Mouse (Mus musculus): ENCODE results near the gene Dnase1. TPM values are rescaled to one million over a fixed set of nuclear protein-coding genes. Genes with fewer than 3 reads are reported as not detected.

Dnase1 gene
- total and polyA plus RNA-seq, 3 experiments: 0.64 to 5.9 TPM; not detected in 1

DNA sequence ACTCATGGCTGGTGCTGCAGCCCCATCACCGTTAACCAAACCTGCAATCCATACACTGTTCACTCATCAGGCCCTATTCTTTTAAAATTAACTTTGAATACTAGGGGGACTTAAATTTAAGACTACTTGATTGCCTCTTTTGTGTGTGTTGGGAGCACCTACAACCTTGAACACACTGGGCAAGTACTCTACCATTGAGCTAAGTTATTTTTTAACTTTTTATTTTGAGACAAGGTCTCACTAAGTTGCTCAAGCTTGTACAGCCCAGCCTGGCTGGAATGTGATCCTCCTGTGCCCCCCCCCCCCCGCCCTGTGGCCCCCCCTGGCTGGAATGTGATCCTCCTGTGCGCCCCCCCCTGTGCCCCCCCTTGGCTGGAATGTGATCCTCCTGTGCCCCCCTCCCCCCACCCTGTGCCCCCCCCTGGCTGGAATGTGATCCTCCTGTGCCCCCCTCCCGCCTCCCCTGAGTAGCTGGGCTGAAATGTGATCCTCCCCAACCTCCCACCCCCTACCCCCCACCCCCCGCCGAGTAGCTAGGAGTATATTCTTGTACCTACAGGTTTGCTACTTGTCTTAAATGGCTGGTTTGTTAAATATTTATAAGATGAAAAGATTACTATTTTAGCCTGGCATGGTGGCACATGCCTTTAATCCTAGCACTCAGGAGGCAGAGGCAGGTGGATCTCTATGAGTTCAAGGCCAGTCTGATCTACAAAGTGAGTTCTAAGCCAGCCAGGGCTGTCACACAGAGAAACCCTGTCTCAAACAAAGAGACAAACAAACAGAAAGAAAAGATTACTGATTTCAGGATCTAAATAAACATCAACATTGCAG is 5.1 kb upstream of the Dnase1 start:
- Histone ChIP-seq H3K27ac (ENCODE audit: insufficient read depth, low read depth) (no peak overlapping the region), H3K9ac (ENCODE audit: insufficient read depth, low read depth) (no peak overlapping the region), H3K4me2 (ENCODE audit: insufficient read depth, low read depth, poor library complexity, severe bottlenecking) (no peak overlapping the region), H3K4me3 (replicated peaks in 1 of 3; ENCODE audit: low read depth in 2 of 3, low read length in 2 of 3, poor library complexity in 1 of 3) (no peak overlapping the region), H3K9me3 (replicated peaks; ENCODE audit: low read length) (peaks cover 5% of the 10 kb centered on the region), H3K4me1 (ENCODE audit: control insufficient read depth in 1 of 2, insufficient read depth in 2 of 2) (peaks cover 17 to 50% of the 10 kb centered on the region in 2 experiments), H3K79me2 (replicated peaks; ENCODE audit: control insufficient read depth, extremely low read depth, insufficient read depth, poor library complexity, severe bottlenecking) (no peaks in the 10 kb centered on the region), H3K36me3 (replicated peaks in 1 of 2; ENCODE audit: control insufficient read depth in 1 of 2, insufficient read depth in 1 of 2, low read length in 1 of 2) (peaks cover 1 to 40% of the 10 kb centered on the region in 2 experiments), H3K27me3 (replicated peaks) (no peaks in the 10 kb centered on the region)
- in situ Hi-C loops (cut with MboI; ENCODE audit: low pct_ligation_motif_present, low pct_unique_long_range_greater_than_20kb, low sequenced_read_pairs) (no loop called here), dilution Hi-C loops (cut with MboI; ENCODE audit: extremely low pct_ligation_motif_present, extremely low pct_unique_long_range_greater_than_20kb, low sequenced_read_pairs) (no loop called here)
- no peak for DNase-seq (ENCODE audit: extremely low read depth)
- TF ChIP-seq USF1 (IDR thresholded peaks at IDR 0.05; ENCODE audit: low read depth, low read length): no peak
- no peak for TF ChIP-seq UBTF (IDR thresholded peaks at IDR 0.05; ENCODE audit: low read depth, low read length)
- no peak for TF ChIP-seq NELFE (IDR thresholded peaks at IDR 0.05; ENCODE audit: low read depth, low read length)
- no peak for TF ChIP-seq POLR2A (IDR thresholded peaks at IDR 0.05; ENCODE audit: low read depth, low read length)
- no peak for TF ChIP-seq ZMIZ1 (IDR thresholded peaks at IDR 0.05; ENCODE audit: low read depth, low read length)
- no peak for TF ChIP-seq HCFC1 (IDR thresholded peaks at IDR 0.05; ENCODE audit: low read depth, low read length)
- no peak for TF ChIP-seq GABPA (IDR thresholded peaks at IDR 0.05; ENCODE audit: insufficient replicate concordance, low read depth, low read length)
- no peak for TF ChIP-seq E2F4 (IDR thresholded peaks at IDR 0.05; ENCODE audit: insufficient replicate concordance, low read depth, low read length)
- TF ChIP-seq RAD21 (IDR thresholded peaks at IDR 0.05; ENCODE audit: low read depth, low read length): no peak
- no peak for TF ChIP-seq SMC3 (IDR thresholded peaks at IDR 0.05; ENCODE audit: low read depth, low read length)
- no peak for TF ChIP-seq ZC3H11A (IDR thresholded peaks at IDR 0.05; ENCODE audit: low read depth, low read length)
- no peak for TF ChIP-seq BHLHE40 (IDR thresholded peaks at IDR 0.05; ENCODE audit: low read depth, low read length)
- no peak for TF ChIP-seq MEF2A (IDR thresholded peaks at IDR 0.05; ENCODE audit: borderline replicate concordance, low read depth, low read length)
- TF ChIP-seq USF2 (conservative IDR thresholded peaks at IDR 0.05; ENCODE audit: low read depth, low read length): no peak
- no peak for TF ChIP-seq RCOR1 (conservative IDR thresholded peaks at IDR 0.05; ENCODE audit: low read depth, low read length)
- TF ChIP-seq ELF1 (IDR thresholded peaks at IDR 0.05; ENCODE audit: low read depth, low read length): no peak
- no peak for TF ChIP-seq MXI1 (IDR thresholded peaks at IDR 0.05; ENCODE audit: low read depth, low read length)
- no peak for TF ChIP-seq TCF12 (IDR thresholded peaks at IDR 0.05; ENCODE audit: low read depth, low read length)

DNA sequence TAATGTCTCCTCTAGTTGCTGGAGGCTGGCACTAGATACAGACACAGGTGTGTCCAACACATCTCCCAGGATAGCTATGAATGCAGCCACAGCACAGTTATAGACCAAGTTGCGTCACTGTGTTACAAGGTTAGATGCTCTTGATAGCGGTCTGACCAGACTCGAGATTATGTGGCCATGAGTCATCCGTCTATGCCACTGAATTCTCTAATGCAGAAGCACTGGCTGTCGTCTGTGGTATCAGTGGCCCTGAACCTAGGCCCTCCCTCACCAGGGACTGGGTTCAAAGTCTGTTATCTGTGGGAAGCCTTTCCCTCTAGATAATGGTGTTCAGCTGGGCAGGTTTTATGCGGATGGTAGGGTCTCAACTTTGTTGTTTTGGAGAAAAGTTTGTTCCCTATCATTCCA is 4.4 kb upstream of the Dnase1 start:
- Histone ChIP-seq H3K4me1 (ENCODE audit: control insufficient read depth in 1 of 2, insufficient read depth in 2 of 2) (peaks cover 19 to 53% of the 10 kb centered on the region in 2 experiments), H3K4me3 (replicated peaks in 1 of 3; ENCODE audit: low read depth in 2 of 3, low read length in 2 of 3, poor library complexity in 1 of 3) (no peak overlapping the region), H3K27ac (ENCODE audit: insufficient read depth, low read depth) (no peak overlapping the region), H3K79me2 (replicated peaks; ENCODE audit: control insufficient read depth, extremely low read depth, insufficient read depth, poor library complexity, severe bottlenecking) (no peaks in the 10 kb centered on the region), H3K27me3 (replicated peaks) (no peaks in the 10 kb centered on the region), H3K36me3 (replicated peaks in 1 of 2; ENCODE audit: control insufficient read depth in 1 of 2, insufficient read depth in 1 of 2, low read length in 1 of 2) (peaks cover 7 to 47% of the 10 kb centered on the region in 2 experiments), H3K9me3 (replicated peaks; ENCODE audit: low read length) (peaks cover 5% of the 10 kb centered on the region), H3K9ac (ENCODE audit: insufficient read depth, low read depth) (no peak overlapping the region), H3K4me2 (ENCODE audit: insufficient read depth, low read depth, poor library complexity, severe bottlenecking) (no peak overlapping the region)
- TF ChIP-seq POLR2A (IDR thresholded peaks at IDR 0.05; ENCODE audit: low read depth, low read length) (no peak), ZNF384 (IDR thresholded peaks at IDR 0.05; ENCODE audit: low read depth, low read length) (no peak), POLR2AphosphoS2 (IDR thresholded peaks at IDR 0.05; ENCODE audit: low read depth, low read length) (peak; percentile 75), E2F4 (IDR thresholded peaks at IDR 0.05; ENCODE audit: insufficient replicate concordance, low read depth, low read length) (no peak), ZMIZ1 (IDR thresholded peaks at IDR 0.05; ENCODE audit: low read depth, low read length) (no peak), RCOR1 (conservative IDR thresholded peaks at IDR 0.05; ENCODE audit: low read depth, low read length) (no peak)
- in situ Hi-C loops (cut with MboI; ENCODE audit: low pct_ligation_motif_present, low pct_unique_long_range_greater_than_20kb, low sequenced_read_pairs) (no loop called here), dilution Hi-C loops (cut with MboI; ENCODE audit: extremely low pct_ligation_motif_present, extremely low pct_unique_long_range_greater_than_20kb, low sequenced_read_pairs) (no loop called here)
- DNase-seq (ENCODE audit: extremely low read depth): no peak
